Mouse (Mus musculus): Measurements from ENCODE around the gene Nat8f4.
A peak's percentile ranks its signal among the peaks of the same experiment; 100 is the strongest.
"Not testable (repeated sequence)": the region's sequence is repeated elsewhere in the genome, so short reads cannot be mapped to it uniquely, and the experiment has no call there.

Nat8f4 gene

DNA sequence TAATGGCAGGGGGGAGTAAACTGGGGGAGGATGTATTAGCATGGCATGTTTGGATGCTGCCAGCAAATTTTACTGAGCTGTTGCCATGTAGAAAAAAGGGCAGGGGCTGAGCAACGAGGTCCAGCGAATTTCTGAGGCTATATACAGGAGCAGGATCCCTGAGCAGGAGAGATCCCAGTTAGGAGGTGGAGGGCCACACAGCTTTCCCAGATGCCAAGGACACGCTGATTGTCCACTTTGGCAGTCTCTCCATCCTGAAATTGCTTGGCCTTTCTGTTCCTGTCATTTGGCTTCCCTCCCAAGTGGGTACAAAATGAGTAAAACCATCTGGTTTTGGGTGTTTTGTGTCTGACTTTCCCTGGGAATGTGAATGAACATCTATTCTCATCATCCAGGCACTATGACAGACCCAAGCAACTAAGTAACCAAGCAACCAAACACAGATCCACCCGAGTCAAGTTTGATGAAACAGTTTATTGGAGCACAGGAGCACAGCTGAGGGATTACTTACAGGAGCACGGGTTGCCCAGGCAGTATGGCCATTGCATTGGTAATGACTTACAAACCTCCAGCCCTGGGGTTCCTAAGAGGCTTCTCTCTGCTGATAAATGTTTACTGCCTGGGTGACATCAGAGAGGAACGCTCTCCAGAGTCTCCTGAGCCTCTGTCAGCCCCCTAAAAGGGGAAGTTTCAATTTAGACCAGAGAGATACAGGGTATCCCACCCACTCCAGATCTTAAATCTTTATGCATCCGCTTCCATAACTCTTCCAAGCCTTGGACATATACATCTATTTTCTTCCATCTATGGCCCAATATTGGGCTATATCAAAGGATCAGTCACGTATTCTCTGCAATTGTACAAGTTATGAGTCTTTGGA lies 5.8 kb downstream of the Nat8f4 start:
- not testable (repeated sequence) for DNase-seq (ENCODE audit: low read depth)

DNA sequence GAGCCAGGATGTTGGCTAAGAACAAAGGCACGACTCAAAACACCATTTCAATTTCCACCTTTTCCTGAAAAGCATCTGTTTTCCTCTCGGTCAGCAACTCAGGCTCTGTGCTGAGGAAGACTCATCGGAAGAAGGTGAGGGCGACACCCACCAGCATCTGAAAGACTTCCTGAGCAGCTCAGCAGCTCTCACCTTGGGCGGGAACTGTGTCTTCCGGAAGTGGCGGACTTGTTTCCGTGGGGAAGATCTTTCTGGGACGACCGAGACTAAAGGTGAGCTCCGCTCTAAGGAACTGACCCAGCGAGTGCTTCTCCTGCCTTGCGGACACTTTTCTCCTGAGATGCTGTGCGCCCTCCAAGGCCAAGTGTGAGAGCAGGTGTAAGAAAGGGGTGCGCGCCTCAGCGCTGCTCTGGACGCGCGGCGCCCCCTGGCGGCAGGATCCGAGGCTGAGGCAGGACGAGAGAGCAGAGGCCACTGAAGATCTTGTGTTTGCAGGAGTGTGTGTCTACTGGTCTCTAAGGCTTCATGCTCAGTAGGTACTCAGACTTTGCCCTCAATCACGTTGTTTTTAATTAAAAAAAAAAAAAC lies 9.5 kb downstream of the Nat8f4 start:
- peak; percentile 22 for DNase-seq (ENCODE audit: low read depth)

DNA sequence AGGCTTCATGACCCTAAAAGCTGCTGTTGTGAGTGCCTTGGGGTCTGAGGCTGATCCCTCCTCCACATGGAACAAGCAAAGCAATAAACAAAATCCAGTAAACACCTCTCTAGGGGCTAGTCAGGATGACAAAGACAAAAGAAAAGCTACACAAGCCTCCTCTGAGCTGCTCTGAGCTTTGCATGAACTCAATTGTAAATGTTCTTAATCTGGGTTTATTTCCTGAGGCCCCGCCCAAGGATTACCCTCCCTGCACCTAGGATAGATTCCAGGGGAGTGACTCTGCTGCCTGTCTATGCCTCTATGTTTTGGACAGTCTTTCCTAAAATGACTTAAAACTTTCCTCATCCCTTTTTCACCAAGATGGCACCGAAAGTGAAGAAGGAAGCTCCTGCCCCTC lies 15.7 kb downstream of the Nat8f4 start:
- DNase-seq (ENCODE audit: low read depth) = no peak

DNA sequence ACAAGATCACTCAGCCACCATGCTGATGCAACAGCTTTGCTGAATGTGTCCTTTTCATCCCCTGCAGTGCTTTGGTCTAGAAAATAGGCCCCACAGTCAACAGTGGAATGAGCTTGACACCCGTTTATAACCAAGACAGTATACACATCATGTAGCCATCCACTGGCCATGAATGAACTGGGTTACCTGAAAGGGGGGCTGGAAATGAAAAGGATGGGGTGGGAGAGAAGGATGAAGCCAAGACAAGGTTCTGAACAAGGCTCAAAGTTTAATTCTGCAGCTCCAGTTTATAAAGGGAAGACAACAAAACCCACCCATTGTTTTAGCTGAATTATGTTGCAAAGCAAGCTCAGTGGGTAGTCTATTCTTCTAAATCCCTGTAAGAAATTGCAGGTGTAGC lies 20.4 kb downstream of the Nat8f4 start:
- DNase-seq (ENCODE audit: low read depth) = no peak

DNA sequence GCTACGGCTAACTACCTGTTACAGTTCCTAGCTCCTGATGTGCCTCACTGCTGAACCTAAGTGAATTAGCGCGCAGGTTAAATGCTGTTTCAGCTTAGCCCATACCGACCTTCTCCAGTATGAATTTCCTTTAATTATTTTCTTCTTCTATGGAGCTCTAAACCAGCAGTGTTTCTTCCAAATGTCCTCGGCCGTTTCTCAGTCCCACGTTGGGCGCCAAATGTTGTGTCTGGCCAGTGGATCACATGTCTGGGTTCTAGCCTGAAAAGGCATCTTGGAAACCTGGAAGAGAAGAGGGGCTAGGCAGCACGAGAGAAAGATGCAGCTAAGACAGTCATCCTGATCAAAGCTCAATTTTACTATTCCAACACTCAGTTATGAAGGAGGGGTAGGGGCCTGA lies 21.4 kb downstream of the Nat8f4 start:
- not testable (repeated sequence) for DNase-seq (ENCODE audit: low read depth)

DNA sequence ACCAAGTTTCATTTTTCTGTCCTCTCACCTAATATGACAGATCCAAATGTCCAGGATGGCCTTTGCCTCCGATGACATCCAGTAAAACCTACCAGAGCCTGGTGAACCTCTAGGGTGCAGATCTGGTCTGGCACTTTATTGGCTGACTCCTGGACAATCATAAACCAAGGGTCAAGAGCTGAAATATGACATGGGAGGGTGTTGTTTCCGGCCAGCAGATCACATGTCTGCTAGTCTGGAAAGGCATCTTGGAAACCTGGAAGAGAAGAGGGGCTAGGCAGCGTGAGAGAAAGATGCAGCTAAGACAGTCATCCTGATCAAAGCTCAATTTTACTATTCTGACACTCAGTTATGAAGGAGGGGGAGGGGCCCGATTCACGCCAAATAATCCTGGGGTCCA lies 35.7 kb downstream of the Nat8f4 start, which contains the start of gene Nat8f2:
Gene Nat8f2 (minus strand): TSS at position 153 of the 400 bp plus-strand sequence.
- not testable (repeated sequence) for DNase-seq (ENCODE audit: low read depth)

DNA sequence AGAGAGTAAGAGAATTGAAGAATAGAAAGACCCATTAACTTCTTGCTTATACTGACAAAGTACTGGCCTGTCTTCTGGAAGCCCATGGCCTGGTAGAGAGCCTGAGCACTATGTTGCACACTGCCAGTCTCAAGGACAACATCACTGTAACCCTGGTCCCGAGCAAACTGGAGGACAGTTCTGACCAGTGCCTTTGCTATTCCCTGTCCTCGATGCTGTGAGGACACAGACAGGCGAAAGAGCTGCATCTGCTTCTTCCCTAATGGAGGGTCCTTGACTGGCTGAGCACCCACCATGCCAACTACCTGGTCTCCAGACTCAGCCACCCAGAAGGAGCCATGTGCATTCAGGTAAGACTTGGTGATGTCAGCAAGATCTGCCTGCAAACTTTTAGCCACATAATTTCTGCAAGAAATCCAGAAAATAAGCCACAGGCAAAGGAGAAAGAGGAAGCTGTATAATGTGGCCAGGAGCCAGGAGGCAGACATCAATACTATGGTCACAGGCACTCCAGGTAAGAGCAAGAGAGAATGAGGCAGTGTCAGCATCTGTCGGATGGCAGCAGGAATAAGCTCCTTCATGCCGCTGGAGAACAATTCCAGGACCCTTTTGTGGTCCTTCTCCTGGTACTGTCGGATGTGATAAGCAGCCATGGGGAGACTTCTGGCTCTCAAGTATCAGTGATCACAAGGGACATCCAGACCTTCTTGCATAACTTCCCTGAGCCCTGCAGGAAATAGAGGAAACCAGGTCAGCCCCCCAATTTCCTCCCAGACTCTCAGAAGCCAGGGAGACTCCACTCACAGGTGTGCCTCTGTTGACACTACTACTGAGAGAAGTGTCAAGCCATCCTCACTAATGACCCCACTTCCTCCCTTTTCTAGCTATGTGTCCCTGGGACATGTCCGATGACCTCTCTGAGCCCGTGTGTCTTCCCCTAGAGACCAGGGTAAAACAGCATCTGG lies 36.7 kb downstream of the Nat8f4 start:
- no peak for DNase-seq (ENCODE audit: low read depth)

DNA sequence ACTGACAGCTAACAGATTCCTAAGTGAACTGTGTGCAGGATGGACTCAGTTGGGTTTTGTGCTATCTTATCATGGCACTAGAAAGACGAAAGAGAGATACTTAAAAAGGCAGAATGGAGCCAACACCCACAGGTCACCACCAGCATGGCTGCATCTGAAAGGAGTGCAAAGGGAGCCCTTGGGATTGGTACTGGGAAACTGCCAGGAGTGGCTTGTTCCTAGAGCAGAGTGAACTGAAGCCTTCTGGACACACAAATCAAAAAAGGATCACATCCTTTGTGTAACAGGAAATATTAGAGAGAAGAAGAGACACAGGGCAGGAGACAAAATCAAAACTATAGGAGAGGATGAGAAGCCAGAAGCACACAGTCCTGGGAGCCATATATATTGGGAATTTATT lies 37.7 kb downstream of the Nat8f4 start:
- not testable (repeated sequence) for DNase-seq (ENCODE audit: low read depth)

DNA sequence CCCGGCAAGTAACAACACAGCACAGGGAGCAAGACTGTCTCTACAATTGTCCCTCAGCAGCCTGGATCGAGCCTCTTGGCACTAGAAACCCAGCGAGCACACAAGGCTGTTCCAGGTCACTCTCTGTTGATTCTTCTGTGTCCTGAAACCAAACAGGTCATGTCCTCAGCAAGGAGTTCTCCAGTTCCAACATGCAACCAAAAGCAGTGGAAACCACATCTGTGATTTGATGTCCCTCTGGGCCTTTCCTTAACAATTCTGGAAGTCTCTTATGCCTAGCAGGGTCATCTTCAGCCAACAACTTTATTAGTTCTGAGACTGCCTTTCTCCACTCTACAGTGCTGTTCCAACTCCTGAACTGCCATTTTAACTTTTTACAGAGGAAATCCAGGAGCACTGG lies 38.5 kb downstream of the Nat8f4 start:
- not testable (repeated sequence) for DNase-seq (ENCODE audit: low read depth)

DNA sequence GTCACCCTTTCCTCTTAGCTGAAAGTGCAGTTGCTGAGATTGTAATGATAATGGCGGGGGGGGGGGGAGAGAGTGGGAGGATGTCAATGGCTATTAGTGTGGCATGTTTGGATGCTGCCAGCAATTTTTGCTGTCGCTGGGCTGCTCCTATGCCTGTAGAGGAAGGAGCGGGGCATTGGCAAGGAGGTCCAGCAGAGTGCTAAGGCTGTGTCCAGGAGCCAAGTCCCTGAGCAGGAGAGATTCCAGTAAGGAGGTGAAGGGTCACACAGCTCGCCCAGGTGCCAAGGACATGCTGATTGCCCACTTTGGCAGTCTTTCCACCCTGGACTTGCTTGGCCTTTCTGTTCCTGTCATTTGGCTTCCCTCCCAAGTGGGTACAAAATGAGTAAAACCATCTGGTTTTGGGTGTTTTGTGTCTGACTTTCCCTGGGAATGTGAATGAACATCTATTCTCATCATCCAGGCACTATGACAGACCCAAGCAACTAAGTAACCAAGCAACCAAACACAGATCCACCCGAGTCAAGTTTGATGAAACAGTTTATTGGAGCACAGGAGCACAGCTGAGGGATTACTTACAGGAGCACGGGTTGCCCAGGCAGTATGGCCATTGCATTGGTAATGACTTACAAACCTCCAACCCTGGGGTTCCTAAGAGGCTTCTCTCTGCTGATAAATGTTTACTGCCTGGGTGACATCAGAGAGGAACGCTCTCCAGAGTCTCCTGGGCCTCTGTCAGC lies 39.6 kb downstream of the Nat8f4 start:
- not testable (repeated sequence) for DNase-seq (ENCODE audit: low read depth)

DNA sequence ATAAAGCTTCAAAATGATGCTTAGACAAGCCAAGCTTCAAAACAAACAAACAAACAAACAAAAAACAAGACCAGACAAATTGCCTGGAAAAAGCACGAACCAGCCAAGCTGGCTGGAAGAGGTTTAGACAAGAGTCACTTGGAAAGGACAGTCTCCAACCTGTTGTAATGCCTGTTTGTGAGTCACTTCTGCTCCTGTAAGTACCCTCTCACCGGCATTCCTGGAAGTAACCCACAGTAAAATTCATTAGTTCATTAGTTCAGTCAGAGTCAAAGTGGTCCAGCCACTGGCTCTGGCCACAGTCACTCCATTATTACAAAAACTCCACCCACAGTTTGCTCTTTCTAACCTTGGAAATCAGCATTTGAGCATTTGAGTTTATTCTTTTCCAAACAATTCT lies 40.8 kb downstream of the Nat8f4 start:
- no peak for DNase-seq (ENCODE audit: low read depth)

DNA sequence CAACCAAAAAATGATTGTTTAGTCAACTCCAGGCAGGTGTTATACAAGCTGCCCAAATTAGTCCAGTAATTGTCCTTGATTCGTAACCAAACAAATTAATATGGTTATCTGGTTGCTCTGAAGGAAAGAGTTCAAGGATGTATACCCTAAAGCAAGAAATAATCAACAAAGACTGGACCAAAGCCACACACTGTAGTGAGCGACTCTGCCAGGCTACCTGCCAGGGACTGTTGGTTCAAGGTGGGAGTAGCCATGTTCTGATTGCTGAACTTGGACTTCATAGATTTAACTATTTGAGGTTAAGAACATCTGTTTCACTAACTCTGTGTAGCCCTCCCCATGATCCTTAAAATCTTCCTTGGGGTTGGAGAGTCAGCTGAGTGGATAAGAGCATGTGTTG lies 41.5 kb downstream of the Nat8f4 start:
- DNase-seq (ENCODE audit: low read depth) = no peak

DNA sequence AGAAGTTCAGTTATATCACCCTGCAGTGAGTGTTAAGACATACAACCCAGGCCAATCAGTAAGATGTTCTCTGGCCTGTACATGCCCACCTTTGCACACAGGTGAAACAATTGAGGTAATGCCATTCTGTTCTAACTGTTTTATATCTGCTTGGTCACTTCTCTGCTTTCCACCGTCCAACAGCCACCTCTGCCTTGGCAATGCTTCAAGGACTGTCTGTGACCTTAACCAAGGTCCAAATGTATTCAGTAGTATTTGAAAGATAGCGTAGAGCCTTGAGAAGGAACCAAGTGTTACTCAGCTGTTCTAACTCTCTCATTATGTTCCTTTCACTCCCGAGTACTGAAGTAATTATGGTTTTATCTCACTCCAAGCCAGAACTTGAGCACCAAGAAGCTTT lies 42.1 kb downstream of the Nat8f4 start:
- no peak for DNase-seq (ENCODE audit: low read depth)

DNA sequence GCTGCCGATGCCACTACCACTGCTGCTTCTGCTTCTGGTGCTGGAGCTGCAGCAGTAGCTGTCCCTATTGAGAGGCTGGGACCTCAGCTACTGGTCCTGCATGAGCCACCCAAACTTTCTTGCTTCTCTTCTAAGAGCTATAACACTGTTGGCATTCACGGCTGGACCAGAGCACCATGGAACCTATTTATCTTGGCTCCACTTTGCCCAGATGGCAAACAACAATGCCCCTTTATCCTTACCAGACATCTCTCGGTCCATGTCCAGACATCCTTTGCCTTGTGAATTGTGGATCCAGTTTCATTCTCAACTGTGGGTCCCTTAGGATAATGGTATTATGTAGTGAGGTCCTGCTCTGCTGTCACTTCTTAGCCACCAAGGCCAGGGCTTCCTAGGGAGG lies 43.4 kb downstream of the Nat8f4 start:
- DNase-seq (ENCODE audit: low read depth) = no peak

DNA sequence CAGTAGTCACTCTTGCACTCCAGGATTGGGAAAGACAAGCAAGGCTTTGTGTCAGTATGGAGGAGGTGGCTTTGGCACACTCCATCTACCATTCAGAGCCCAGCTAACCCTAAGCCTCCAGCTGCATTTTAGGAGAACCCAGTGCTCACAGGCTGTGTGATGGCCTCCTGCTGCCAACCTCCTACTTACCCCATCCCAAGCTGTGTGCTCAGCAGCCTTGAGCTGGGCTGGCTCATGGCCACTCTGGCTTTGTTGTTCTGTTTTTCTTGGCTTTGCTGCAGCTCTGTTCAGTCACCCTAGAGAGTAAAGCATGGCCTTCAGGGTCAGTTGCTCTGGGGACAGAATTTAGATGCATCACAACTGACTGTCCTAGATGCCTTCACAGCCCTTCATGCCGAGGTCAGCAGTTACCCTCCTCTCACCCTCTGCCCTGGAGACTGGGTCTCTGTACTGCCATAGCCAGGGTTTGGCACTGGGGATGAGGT lies 48.4 kb downstream of the Nat8f4 start:
- DNase-seq (ENCODE audit: low read depth) = no peak

DNA sequence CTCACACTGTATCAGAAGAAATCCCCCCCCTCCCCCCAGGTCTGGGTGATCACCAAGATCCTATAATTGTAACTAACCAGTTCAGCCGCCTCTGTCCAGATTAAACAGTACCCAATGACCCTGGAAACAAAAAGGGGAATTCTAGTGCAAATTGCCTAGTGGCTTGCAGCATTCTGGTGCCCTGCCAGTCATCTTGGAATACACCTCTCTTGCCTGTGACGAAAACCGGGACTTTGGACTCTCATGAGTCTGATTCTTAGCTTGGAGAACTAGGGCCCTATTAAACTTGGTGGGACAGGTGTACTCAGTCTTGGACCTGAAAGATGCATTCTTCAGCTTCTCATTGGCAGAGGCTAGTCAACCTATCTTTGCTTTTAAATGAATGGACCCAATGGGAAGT lies 51.2 kb downstream of the Nat8f4 start:
- DNase-seq (ENCODE audit: low read depth) = no peak

DNA sequence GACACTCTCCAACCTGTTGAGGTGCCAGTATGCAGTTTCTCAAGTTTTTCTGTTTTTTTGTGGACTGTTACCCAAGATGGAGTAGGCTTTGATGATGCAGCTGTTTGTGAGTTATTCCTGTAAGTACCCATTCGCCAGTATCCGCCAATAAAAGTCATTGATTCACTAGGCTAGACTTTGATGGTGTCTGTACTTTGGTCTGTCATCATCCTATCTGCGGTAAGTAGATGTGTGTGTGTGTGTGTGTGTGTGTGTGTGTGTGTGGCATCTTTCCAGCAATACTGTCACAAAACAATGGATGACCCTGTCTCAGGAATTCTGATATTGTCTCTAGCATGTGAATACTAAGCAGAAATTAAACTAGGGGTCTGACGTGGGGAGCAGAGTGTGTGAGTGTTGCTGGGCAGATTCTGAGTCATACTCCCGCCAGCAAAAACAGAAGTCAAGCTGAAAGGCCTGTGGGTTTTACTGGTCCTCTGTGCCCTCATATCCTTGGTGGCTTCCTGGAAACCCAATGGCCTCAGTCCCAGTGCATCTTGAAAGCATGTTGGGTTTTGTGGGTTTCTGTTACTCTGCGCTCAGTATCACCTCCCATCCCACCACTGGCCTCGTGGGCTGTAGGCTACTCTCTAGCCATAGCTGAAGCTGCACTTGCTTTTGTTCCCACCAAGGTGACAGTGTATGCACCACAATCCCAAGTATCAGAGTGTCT lies 53.5 kb downstream of the Nat8f4 start:
- DNase-seq (ENCODE audit: low read depth) = no peak

DNA sequence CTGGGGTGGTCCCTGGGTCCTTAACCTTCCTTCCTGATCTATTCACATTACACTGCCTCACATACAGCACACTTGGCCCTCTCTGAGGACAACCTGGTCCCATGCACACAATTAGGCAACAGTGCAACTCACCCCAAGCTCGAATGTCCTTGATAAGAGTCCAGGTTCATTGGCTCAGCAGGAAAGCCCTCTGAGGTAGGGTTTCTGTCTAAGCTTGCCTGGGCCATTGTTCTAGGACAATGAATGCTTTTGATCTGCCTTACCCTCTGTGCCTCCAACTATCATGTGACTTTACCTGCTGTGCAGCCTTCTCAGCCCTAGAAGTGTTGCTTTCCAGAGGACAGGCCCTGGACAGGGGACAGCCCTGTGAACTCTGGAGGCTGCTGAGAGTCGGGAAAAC lies 55.4 kb downstream of the Nat8f4 start:
- DNase-seq (ENCODE audit: low read depth) = no peak

Data from induced T-regulatory cell, adult 2 months (primary cell).